Mouse (Mus musculus) c-Kit-positive CD71-negative TER-119-negative erythroid progenitor cells, embryonic 14.5 days (primary cell): ENCODE results near the gene Yju2.

Source experiments
- DNase-seq: peaks from one replicate; pipeline ENCODE4 v3.0.0-alpha.2; 2013; ENCODE audit warnings: low read depth

The Yju2 gene

DNA sequence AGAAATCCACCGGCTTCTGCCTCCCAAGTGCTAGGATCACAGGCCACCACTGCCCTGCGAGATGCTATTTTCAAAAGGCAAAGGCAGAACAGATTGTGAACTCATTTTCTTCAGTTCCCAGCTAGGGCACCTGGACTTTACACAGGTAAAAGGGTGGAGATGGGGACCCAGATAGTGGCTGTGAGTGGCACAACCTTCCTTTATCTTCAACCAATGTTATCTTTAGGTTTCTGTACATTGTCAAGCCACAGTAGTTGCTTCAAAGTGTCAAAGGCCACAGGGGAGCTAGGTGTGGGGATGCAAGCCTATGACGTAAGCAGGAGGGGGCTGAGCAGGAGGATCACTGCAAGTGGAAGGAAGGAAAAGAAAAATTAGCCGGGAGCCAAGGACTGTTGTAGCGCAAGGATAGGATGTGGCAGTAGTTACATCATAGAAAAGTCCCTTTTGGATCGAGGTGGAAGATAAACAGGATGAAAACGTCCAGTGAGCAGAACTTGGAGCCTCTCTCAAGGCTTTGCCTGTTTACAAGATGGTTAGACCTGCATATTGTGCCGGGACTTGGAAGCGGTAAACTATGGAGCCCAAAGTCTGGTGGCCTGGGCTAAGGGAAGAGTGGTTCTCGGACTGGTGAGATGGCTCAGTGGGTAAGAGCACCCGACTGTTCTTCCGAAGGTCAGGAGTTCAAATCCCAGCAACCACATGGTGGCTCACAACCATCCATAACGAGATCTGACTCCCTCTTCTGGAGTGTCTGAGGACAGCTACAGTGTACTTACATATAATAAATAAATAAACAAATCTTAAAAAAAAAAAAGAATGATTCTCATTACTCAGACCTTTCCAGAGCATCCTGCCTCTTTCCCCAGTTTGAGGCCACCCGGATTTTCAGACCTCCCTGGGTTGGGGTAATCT is 48.8 kb downstream of the Yju2 start:
- no peak for DNase-seq

- peak; percentile 87 for DNase-seq
Measured at GRCm38 (mm10) chr17:56008356-56009087, 49.6 kb downstream of the Yju2 start.

- DNase-seq = peak; percentile 82
Measured at GRCm38 (mm10) chr17:56009088-56009961, 50.4 kb downstream of the Yju2 start.

GRCm38 (mm10) chr17:56009962-56010240 is 51.0 kb downstream of the Yju2 start:
- DNase-seq = no peak

DNA sequence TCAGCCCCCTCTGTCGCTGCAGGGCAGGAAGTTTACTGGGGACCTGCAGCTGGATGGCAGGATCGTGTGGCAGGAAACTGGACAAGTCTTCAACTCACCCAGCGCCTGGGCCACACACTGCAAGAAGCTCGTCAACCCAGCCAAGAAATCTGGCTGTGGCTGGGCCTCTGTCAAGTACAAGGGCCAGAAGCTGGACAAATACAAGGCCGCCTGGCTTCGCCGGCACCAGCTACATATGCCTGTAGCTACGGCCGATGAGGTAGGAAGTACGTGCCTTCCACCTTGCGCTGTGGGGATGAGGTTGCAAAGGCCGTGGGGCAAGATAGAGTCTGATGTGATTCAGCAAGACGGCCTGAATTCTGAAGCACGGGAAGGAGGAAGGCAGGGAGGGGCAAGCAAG is 51.4 kb downstream of the Yju2 start:
- DNase-seq = no peak

DNA sequence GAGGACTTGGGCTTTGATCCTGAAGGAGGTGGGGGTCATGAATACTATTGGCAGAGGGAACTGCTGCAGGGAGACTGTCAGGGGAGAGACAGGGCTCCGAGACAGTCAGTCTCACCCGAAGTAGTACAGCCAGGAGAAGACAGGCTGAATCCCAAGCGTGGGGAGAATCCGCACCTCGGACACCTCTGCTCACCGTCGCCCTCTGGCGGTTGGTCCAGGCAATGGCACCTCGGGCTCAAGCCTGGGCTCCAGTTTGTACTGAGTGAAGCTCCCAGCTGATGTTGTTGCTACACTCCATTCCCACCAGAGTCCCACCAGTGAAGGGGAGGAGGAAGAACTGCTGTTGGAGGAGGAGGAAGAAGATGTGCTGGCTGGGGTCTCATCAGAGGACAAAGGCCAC is 51.8 kb downstream of the Yju2 start:
- DNase-seq = peak; percentile 60

DNA sequence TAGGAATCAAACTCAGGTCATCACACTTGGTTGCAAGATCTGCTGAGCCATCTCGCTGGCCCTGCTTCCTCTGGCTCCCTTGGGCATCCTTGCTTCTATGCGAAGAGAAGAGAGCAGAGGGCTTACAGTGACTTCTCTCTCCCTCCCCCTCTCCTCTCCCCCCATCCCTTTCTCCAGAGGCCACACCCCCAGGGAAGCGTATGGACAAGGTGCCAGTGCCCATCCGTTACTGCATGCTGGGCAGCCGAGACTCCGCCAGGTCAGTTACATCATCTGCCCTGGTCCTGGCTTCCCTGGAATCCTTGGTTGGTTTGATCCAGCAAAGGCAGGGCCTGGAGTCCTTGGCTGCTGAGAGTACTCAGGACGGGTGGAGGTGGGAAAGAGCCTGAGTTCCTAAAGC is 52.5 kb downstream of the Yju2 start:
- no peak for DNase-seq

DNA sequence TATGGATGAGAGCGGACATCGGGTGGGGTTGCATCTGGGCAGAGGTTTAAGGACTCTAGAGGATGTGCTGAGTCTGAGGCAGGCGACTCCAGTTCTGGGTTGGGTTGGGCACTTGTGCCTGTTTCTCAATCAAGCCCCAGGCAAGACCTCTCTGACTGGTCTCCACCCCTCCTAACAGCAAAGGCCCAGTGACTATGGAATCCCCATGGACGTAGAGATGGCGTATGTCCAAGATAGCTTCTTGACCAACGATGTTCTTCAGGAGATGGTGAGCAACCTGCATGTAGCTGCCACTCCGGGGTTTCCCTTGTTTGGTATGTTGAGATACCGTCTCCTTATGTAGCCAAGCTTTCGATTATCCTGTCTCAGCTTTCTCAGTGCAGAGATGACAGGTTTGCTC is 56.4 kb downstream of the Yju2 start:
- DNase-seq = no peak

- no peak for DNase-seq
Measured at GRCm38 (mm10) chr17:56016382-56016781, 57.5 kb downstream of the Yju2 start.

DNA sequence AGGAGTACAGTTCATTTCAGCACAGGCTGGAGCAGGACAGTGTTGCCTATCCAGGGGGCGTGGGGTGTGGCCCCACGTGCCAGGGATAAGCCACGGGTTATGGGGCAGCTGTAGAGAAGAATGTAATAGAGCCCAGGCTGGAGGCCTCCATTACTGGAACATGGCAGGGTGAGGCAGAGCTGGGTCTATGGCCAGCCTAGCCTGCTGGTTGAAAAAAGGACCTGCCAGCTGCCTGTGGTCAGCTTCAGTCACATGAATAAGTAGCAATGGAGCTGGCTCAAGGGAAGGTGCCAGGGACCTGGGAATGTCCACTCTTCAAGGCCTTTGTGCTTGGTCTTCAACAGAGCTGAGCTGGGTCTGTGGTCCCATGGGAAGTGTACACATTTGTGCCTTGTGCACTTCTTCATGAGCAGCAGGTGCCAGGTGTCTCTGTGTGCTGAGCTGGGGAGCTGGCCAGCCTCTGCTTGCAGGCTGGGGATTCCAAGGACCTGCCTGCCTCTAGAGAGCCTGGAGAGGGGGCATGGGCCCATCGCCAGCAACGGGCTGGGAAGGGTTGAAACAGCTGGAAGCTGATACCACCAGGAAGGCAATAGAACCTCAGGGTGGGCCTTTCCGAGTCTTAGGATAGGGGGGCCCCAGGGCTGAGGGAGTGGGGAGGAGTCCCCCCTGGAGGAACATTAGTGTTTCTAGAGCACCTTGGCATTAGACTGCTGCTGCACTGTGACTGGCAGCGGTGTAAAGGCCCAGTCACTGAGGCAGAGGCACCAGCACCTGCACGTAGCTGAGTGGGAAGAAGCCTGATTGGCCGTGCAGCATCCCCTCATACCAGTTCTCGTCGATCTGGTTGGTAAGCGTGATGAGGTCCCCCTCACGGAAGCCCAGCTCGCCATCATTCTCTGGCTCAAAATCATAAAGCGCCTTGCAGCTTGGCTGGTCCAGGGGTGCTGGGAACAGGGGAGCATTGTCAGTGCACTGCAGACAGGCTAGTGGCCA is 58.2 kb downstream of the Yju2 start:
- no peak for DNase-seq

- no peak for DNase-seq
Measured at GRCm38 (mm10) chr17:56017848-56018247, 58.9 kb downstream of the Yju2 start.
